Mouse (Mus musculus): ENCODE data around the gene Grn. TPM values are rescaled to one million over a fixed set of nuclear protein-coding genes. Genes with fewer than 3 reads are reported as not detected.

Grn gene
- polyA plus RNA-seq, 2 experiments = 28.9 to 34.1 TPM

DNA sequence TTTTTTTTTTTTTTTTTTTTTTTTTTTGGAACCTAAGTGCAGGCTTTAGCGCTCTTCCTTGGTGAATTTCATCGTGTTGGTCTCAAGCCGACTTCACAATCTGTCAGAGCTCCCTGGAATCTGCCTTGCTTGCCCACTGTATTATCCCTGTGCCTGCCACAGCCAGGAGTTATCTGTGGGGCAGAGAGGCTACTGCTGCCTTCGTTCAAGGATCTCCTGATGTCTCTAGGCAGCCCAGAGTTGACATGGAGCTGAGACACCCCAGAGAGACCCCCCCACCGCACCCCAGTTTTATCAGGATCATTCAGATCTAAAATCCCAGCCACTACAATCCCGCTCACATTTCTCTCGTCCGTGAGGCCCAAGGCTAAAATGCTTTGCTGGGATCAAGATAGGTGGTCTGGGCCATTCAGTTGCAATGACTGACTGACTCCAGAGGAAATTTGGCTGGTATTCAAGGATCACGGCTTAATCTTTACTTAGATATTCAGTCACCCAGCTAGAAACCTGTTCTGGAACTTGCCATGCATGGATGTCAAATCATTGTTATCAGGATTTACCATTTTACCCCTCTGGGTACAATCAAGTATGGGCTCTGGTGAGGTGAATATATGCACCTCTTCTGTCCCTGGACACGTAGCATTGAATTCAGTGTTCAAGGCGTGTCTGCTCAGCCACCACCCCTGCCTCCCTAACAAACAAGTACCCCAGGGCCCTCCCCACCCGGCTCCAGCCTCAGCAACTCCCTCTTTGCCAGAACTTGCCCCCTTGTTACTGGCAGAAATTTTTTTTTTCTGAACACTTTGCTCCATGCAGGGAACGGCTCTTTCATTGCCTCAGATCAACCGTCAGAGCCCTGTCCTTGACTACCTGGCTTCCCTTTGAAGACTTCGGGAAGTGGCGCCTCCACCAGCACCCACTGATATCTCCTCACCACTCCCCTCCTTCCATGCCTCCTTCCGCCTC lies 19.2 kb downstream of the Grn start:
- H3K4me3 ChIP-seq (ENCODE audit: insufficient read depth in 1 of 2, low read depth in 2 of 2, low read length in 2 of 2) = no peak overlapping the region
- 44% methylated on average over 17 of the region's 17 CpGs for WGBS (ENCODE audit: insufficient replicate concordance)
- H3K27me3 ChIP-seq (ENCODE audit: control insufficient read depth, insufficient read depth, low read length) = peaks cover 56% of the 10 kb centered on the region
- H3K9me3 ChIP-seq (ENCODE audit: control insufficient read depth, low read length) = no peaks in the 10 kb centered on the region
- H3K9ac ChIP-seq (replicated peaks) = no peak overlapping the region
- ATAC-seq (ENCODE audit: insufficient read depth) = no peak
- H3K27ac ChIP-seq = no peak overlapping the region
- H3K4me1 ChIP-seq (replicated peaks; ENCODE audit: control insufficient read depth in 2 of 2, insufficient read depth in 2 of 2, low read length in 1 of 2) = no peaks in the 10 kb centered on the region
- H3K36me3 ChIP-seq (replicated peaks; ENCODE audit: control insufficient read depth, insufficient read depth, low read depth) = no peaks in the 10 kb centered on the region
- no peak for DNase-seq (ENCODE audit: low read depth in 3 of 3, low spot score in 3 of 3)
- TF ChIP-seq CTCF (IDR thresholded peaks at IDR 0.05; ENCODE audit: low read depth) (no peak), EP300 (IDR thresholded peaks at IDR 0.05; ENCODE audit: low read depth) (no peak)
- H3K4me2 ChIP-seq (ENCODE audit: low read depth) = no peak overlapping the region

DNA sequence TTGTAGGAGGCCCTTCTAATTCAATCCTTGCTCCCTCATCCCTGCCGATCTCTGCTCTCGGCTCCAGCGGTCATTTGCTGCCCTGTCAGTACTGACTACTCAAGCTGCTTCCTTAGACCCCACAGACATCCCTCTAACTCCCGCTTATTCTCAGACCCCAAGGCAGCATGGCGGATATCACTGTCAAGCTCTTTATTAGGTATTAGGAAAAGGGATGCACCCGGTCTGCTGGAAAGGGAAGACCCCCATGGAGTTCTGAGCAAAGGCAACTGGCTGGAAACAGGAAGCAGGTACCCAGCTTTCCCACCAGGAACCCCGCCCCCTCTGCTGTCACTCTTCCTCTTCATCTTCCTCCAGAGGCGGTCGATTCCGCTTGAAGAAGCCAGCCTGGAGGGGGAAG lies 23.0 kb downstream of the Grn start:
- H3K27me3 ChIP-seq (ENCODE audit: control insufficient read depth, insufficient read depth, low read length) = peaks cover 24% of the 10 kb centered on the region
- no peak for ATAC-seq (ENCODE audit: insufficient read depth)
- WGBS (ENCODE audit: insufficient replicate concordance) = 34% methylated on average over 10 of the region's 10 CpGs
- H3K4me3 ChIP-seq (ENCODE audit: insufficient read depth in 1 of 2, low read depth in 2 of 2, low read length in 2 of 2) = no peak overlapping the region
- no peak for TF ChIP-seq EP300 (IDR thresholded peaks at IDR 0.05; ENCODE audit: low read depth)
- no peak for TF ChIP-seq CTCF (IDR thresholded peaks at IDR 0.05; ENCODE audit: low read depth)
- no peak overlapping the region for H3K9ac ChIP-seq (replicated peaks)
- H3K36me3 ChIP-seq (replicated peaks; ENCODE audit: control insufficient read depth, insufficient read depth, low read depth) = no peaks in the 10 kb centered on the region
- H3K27ac ChIP-seq = no peak overlapping the region
- no peak overlapping the region for H3K4me2 ChIP-seq (ENCODE audit: low read depth)
- DNase-seq (ENCODE audit: low read depth in 3 of 3, low spot score in 3 of 3) = no peak
- no peaks in the 10 kb centered on the region for H3K9me3 ChIP-seq (ENCODE audit: control insufficient read depth, low read length)
- H3K4me1 ChIP-seq (replicated peaks; ENCODE audit: control insufficient read depth in 2 of 2, insufficient read depth in 2 of 2, low read length in 1 of 2) = peaks cover 0 to 6% of the 10 kb centered on the region in 2 experiments; a peak in 1 of 4 replicates

DNA sequence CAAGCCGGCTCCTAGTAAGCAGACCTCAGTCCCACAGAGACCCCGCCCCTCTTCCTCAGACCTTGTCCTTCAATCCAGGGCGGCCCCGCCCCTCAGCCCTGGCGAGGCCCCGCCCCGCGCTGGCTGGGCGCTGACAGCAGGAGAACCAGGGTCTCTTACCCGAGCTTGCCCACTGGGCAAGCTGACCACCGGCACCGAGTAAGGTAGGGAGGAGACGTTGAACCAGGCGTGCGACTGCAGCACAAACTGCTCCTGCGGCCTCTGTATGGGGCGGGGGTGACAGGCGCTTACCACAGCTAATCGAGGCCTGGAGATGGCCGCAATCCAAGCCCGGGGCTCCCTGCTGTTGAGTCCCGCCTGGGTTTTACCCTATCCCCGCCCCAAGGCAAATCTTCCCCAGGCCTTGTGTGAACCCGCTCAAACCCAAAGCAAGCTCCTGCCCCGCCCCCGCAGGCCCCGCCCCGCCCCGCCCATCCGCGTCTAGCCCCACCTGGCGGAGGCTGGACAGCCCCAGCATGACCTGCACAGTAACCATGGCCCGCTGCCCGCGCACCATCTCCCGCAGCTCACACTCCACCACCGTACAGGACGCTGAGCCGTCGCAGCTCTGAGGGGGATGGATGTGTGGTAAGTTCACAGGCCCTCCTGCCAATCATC lies 25.8 kb downstream of the Grn start:
- Histone ChIP-seq H3K9ac (replicated peaks) (no peak overlapping the region), H3K4me1 (replicated peaks; ENCODE audit: control insufficient read depth in 2 of 2, insufficient read depth in 2 of 2, low read length in 1 of 2) (peaks cover 0 to 9% of the 10 kb centered on the region in 2 experiments; a peak in 2 of 4 replicates), H3K27me3 (ENCODE audit: control insufficient read depth, insufficient read depth, low read length) (peaks cover 3% of the 10 kb centered on the region; the same call in 1 of the 2 replicates), H3K9me3 (ENCODE audit: control insufficient read depth, low read length) (no peaks in the 10 kb centered on the region), H3K36me3 (replicated peaks; ENCODE audit: control insufficient read depth, insufficient read depth, low read depth) (no peaks in the 10 kb centered on the region), H3K4me3 (ENCODE audit: insufficient read depth in 1 of 2, low read depth in 2 of 2, low read length in 2 of 2) (peak overlapping the region; percentile 36 to 37), H3K27ac (no peak overlapping the region), H3K4me2 (ENCODE audit: low read depth) (peak overlapping the region; percentile 56)
- TF ChIP-seq EP300 (IDR thresholded peaks at IDR 0.05; ENCODE audit: low read depth) = no peak
- TF ChIP-seq CTCF (IDR thresholded peaks at IDR 0.05; ENCODE audit: low read depth) = peak; percentile 73
- DNase-seq (ENCODE audit: low read depth in 3 of 3, low spot score in 3 of 3) (peak; percentile 47 to 52 (median 48)), ATAC-seq (ENCODE audit: insufficient read depth) (peak; percentile 79)
- WGBS (ENCODE audit: insufficient replicate concordance) = 6% methylated on average over 40 of the region's 40 CpGs

DNA sequence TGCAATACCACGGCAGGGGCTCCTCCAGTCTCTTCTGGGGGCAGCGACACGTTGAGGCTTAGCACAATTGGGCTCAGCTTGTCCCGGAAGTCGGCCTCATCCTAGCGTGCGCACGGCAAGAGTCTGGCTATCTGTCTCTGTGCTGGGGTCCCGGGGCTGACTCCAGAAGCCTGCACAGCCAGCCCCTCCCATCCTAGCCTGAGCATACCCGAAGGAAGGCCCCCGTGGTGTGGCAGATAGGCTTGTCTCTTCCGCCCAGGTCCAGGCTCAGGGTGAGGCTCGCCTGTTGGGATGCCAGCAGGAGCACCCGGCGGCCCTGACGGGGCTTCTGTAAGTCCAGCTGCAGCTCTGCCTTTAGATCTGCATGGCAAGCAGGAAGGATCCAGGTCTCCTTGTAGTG lies 30.4 kb downstream of the Grn start:
- H3K9ac ChIP-seq (replicated peaks) = no peak overlapping the region
- no peaks in the 10 kb centered on the region for H3K36me3 ChIP-seq (replicated peaks; ENCODE audit: control insufficient read depth, insufficient read depth, low read depth)
- no peaks in the 10 kb centered on the region for H3K27me3 ChIP-seq (ENCODE audit: control insufficient read depth, insufficient read depth, low read length)
- no peak for DNase-seq (ENCODE audit: low read depth in 3 of 3, low spot score in 3 of 3)
- H3K27ac ChIP-seq = no peak overlapping the region
- peak; percentile 46; the same call in 1 of the 2 replicates for ATAC-seq (ENCODE audit: insufficient read depth)
- no peaks in the 10 kb centered on the region for H3K9me3 ChIP-seq (ENCODE audit: control insufficient read depth, low read length)
- 46% methylated on average over 16 of the region's 16 CpGs for WGBS (ENCODE audit: insufficient replicate concordance)
- no peak overlapping the region for H3K4me3 ChIP-seq (ENCODE audit: insufficient read depth in 1 of 2, low read depth in 2 of 2, low read length in 2 of 2)
- peaks cover 0 to 10% of the 10 kb centered on the region in 2 experiments; a peak in 2 of 4 replicates for H3K4me1 ChIP-seq (replicated peaks; ENCODE audit: control insufficient read depth in 2 of 2, insufficient read depth in 2 of 2, low read length in 1 of 2)
- TF ChIP-seq CTCF (IDR thresholded peaks at IDR 0.05; ENCODE audit: low read depth) (no peak), EP300 (IDR thresholded peaks at IDR 0.05; ENCODE audit: low read depth) (no peak)
- H3K4me2 ChIP-seq (ENCODE audit: low read depth) = no peak overlapping the region

DNA sequence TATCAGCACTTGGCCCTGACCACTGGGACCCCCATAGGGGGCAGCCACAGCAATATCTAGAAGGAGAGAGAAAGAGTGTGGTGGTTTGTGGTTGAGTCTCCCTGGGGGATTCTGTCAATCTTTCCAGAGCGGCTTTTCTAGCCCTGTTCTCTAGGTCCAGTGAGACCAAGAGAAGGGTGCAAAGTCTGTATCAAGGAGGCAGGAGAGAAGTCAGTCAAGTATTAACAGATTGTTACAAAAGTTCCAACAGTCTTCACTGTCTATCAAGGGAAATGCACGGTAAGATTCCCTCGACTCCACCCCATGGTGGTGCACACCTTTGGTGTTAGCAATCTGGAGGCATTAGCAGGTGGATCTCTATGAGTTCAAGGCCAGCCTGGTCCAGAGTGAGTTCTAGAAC lies 31.6 kb downstream of the Grn start:
- peaks cover 0 to 8% of the 10 kb centered on the region in 2 experiments; a peak in 2 of 4 replicates for H3K4me1 ChIP-seq (replicated peaks; ENCODE audit: control insufficient read depth in 2 of 2, insufficient read depth in 2 of 2, low read length in 1 of 2)
- H3K4me3 ChIP-seq (ENCODE audit: insufficient read depth in 1 of 2, low read depth in 2 of 2, low read length in 2 of 2) = no peak overlapping the region
- 45% methylated on average over 3 of the region's 3 CpGs for WGBS (ENCODE audit: insufficient replicate concordance)

More for the DNA sequence above, 31.6 kb downstream of the Grn start:
- Histone ChIP-seq H3K36me3 (replicated peaks; ENCODE audit: control insufficient read depth, insufficient read depth, low read depth) (no peaks in the 10 kb centered on the region), H3K27ac (no peak overlapping the region), H3K4me2 (ENCODE audit: low read depth) (no peak overlapping the region), H3K9ac (replicated peaks) (no peak overlapping the region), H3K27me3 (ENCODE audit: control insufficient read depth, insufficient read depth, low read length) (no peaks in the 10 kb centered on the region), H3K9me3 (ENCODE audit: control insufficient read depth, low read length) (no peaks in the 10 kb centered on the region)
- ATAC-seq (ENCODE audit: insufficient read depth) (no peak), DNase-seq (ENCODE audit: low read depth in 3 of 3, low spot score in 3 of 3) (no peak)
- TF ChIP-seq EP300 (IDR thresholded peaks at IDR 0.05; ENCODE audit: low read depth) = no peak
- no peak for TF ChIP-seq CTCF (IDR thresholded peaks at IDR 0.05; ENCODE audit: low read depth)
